Mouse (Mus musculus) midbrain, postnatal 0 days (tissue): ENCODE measurements at regions not wholly inside any gene's neighbourhood (a gene's known extent, or its start where the extent isn't known, plus 50 kb on each side); places are given as distances from the start of the nearest gene placed in this dataset.
A peak's percentile ranks its signal among the peaks of the same experiment; 100 is the strongest.

Experiments used
- ATAC-seq: fragments of 200-750 bp; cut with Nextera tagmentation; 2 replicates; pipeline ENCODE4 v1.8.0; 2017; ENCODE audit warnings: moderate number of reproducible peaks, mild to moderate bottlenecking, moderate TSS enrichment, moderate library complexity; ENCODE audit not compliant: low FRiP score
- DNase-seq: peaks from one replicate; pipeline ENCODE4 v3.0.0-alpha.2; 2015; ENCODE audit warnings: low spot score
- H3K27ac ChIP-seq: fragments of 300-500 bp; sonication (generic); 2 replicates; pipeline ENCODE4 v1.5.1; 2014; ENCODE audit warnings: low read depth, mild to moderate bottlenecking, low read length, mixed read lengths
- H3K27me3 ChIP-seq: fragments of 300-500 bp; sonication (generic); 2 replicates; pipeline ENCODE4 v1.6.1; 2014; ENCODE audit warnings: low read length, control low read depth, mixed read lengths; ENCODE audit not compliant: insufficient read depth
- H3K36me3 ChIP-seq: fragments of 300-500 bp; sonication (generic); 2 replicates; pipeline ENCODE4 v1.6.1; 2014; ENCODE audit warnings: low read length, control low read depth, mixed read lengths; ENCODE audit not compliant: insufficient read depth
- H3K4me1 ChIP-seq: fragments of 300-500 bp; sonication (generic); 2 replicates; pipeline ENCODE4 v1.6.1; 2014; ENCODE audit warnings: mild to moderate bottlenecking, control low read depth, antibody characterized with exemption, low read length, mixed read lengths; ENCODE audit not compliant: insufficient read depth
- H3K4me2 ChIP-seq: fragments of 300-500 bp; sonication (generic); 2 replicates; pipeline ENCODE4 v1.6.1; 2014; ENCODE audit warnings: low read depth, mild to moderate bottlenecking, low read length, mixed read lengths; ENCODE audit not compliant: poor library complexity, severe bottlenecking
- H3K4me3 ChIP-seq: fragments of 300-500 bp; sonication (generic); 2 replicates; pipeline ENCODE4 v1.5.1; 2014; ENCODE audit warnings: low read depth, mild to moderate bottlenecking, low read length, moderate library complexity
- H3K9ac ChIP-seq: fragments of 300-500 bp; sonication (generic); replicated peaks from 2 replicates; pipeline ENCODE4 v1.6.1; 2014; ENCODE audit warnings: mild to moderate bottlenecking, low read length, moderate library complexity, mixed read lengths; ENCODE audit not compliant: poor library complexity, severe bottlenecking
- H3K9me3 ChIP-seq: fragments of 300-500 bp; sonication (generic); 2 replicates; pipeline ENCODE4 v1.6.1; 2016; ENCODE audit warnings: low read length, control low read depth
- CTCF ChIP-seq: IDR thresholded peaks from 2 replicates; pipeline ENCODE4 v1.5.1; 2016; ENCODE audit warnings: antibody characterized with exemption, mild to moderate bottlenecking
- WGBS: fragments of 180-500 bp; shearing (Covaris S2); extraction: QIAGEN DNeasy Blood & Tissue Kit; methylation state at CpG from one replicate; pipeline ENCODE4 v1.1.7; 2014; 5-methylcytosine and 5-hydroxymethylcytosine counted together

DNA sequence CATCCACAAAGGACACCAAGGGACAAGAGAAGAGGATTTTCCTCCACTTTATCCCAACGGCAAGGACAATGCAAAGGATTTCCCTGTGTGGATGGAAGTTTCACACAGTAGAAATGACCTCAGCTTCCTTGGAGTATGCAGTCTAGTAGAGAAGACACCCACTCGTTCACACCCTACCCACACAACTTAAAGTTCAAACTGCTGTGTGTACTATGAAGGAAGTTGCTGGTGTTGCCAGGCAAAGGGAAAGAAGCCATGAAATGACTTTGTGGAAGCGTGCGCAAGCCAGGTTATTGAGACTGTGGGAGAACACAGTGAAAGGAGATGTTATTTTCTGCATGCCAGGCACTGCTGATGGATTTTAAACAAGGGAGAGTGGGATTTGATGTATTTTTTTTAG, 527.3 kb downstream of the Zfp536 start:
- no peaks in the 10 kb centered on the region for H3K27me3 ChIP-seq
- DNase-seq (no peak), ATAC-seq (no peak)
- TF ChIP-seq CTCF, result no peak
- no peaks in the 10 kb centered on the region for H3K36me3 ChIP-seq
- no peaks in the 10 kb centered on the region for H3K4me1 ChIP-seq
- no peak overlapping the region for H3K27ac ChIP-seq
- H3K4me2 ChIP-seq, result no peak overlapping the region
- no peaks in the 10 kb centered on the region for H3K9me3 ChIP-seq
- 87% methylated on average over 4 of the region's 4 CpGs for WGBS
- no peak overlapping the region for H3K4me3 ChIP-seq
- H3K9ac ChIP-seq, result no peak overlapping the region

DNA sequence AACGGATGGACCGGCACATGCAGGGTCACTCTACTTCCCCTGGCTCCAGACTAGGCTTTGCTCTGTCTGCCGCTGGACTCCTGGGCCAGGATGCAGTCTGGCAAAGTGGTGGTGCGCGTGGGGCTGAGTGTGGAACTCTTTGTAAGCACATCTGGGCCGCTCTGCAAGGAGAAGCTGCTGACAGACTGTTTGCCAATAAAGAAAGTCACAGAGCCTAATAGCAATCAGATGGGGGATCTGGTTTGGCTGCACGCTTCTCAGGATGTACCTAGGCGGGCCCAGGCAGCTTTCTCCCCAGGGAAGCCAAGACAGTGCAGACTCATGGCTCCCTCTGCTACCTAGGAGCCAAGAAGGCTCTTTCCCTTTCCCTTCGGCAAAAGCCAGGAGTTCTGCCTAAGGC, 519.0 kb downstream of the Zfp536 start:
- H3K4me3 ChIP-seq, result no peak overlapping the region
- no peak overlapping the region for H3K4me2 ChIP-seq
- H3K4me1 ChIP-seq, result no peaks in the 10 kb centered on the region
- no peak overlapping the region for H3K9ac ChIP-seq
- no peak for TF ChIP-seq CTCF
- H3K9me3 ChIP-seq, result no peaks in the 10 kb centered on the region
- H3K27ac ChIP-seq, result no peak overlapping the region
- DNase-seq (no peak), ATAC-seq (no peak)
- no peaks in the 10 kb centered on the region for H3K27me3 ChIP-seq
- 84% methylated on average over 9 of the region's 9 CpGs for WGBS
- no peaks in the 10 kb centered on the region for H3K36me3 ChIP-seq

GRCm38 (mm10) chr7:37255840-37256239, 517.6 kb downstream of the Zfp536 start:
- WGBS, result 70% methylated on average over 3 of the region's 3 CpGs
- Histone ChIP-seq H3K4me3 (no peak overlapping the region), H3K9ac (no peak overlapping the region), H3K4me2 (no peak overlapping the region), H3K27me3 (no peaks in the 10 kb centered on the region), H3K27ac (no peak overlapping the region), H3K9me3 (no peaks in the 10 kb centered on the region), H3K4me1 (no peaks in the 10 kb centered on the region), H3K36me3 (no peaks in the 10 kb centered on the region)
- no peak for TF ChIP-seq CTCF
- no peak for DNase-seq
- ATAC-seq, result no peak

DNA sequence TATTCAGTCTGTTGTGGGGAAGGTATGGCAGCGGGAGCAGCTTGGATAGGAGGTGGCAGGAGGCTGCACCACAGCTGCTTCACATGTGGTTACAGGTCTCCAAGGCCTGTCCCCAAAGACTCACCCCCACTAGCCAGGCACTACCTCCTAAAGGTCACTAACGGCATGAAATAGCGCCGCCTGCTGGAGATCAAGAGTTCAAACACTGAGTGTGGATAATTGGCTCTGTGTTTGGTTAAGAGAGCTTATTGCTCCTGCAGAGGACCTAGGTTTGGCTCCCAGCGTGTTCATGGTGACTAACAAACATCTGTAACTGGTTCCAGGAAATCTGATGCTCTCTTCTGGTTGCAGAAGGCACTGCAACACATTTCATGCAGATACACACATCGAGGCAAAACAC, 514.1 kb downstream of the Zfp536 start:
- no peak for DNase-seq
- Histone ChIP-seq H3K4me1 (no peaks in the 10 kb centered on the region), H3K4me2 (no peak overlapping the region), H3K9me3 (no peaks in the 10 kb centered on the region), H3K9ac (no peak overlapping the region), H3K27ac (no peak overlapping the region), H3K36me3 (no peaks in the 10 kb centered on the region), H3K27me3 (no peaks in the 10 kb centered on the region), H3K4me3 (no peak overlapping the region)
- WGBS, result 42% methylated on average over 6 of the region's 6 CpGs
- TF ChIP-seq CTCF, result peak; percentile 50
- ATAC-seq, result no peak

DNA sequence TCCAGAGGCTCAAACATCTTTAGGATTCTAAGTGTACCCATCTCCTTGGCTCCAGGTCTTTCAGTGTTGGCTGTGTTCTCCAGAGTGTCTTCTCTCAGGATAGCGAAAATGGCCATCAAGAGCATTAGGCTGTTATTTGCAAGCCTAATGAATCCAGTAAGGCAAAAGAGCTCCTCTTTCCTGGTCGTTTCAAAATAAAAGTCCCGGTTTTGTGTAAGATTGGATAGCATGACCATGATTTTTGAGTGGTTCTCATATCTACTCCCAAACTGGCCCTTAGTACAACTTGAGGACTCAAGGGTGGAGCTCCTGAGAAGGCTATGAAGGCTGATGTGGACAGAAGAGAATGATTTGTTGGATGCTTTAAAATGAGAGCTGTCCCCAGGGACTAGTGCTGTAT, 510.6 kb downstream of the Zfp536 start:
- Histone ChIP-seq H3K9me3 (no peaks in the 10 kb centered on the region), H3K4me3 (no peak overlapping the region), H3K9ac (no peak overlapping the region), H3K27me3 (no peaks in the 10 kb centered on the region), H3K36me3 (no peaks in the 10 kb centered on the region), H3K4me1 (no peaks in the 10 kb centered on the region), H3K27ac (no peak overlapping the region), H3K4me2 (no peak overlapping the region)
- WGBS, result 46% methylated on average over 3 of the region's 3 CpGs
- TF ChIP-seq CTCF, result no peak
- ATAC-seq, result no peak
- peak; percentile 26 for DNase-seq

DNA sequence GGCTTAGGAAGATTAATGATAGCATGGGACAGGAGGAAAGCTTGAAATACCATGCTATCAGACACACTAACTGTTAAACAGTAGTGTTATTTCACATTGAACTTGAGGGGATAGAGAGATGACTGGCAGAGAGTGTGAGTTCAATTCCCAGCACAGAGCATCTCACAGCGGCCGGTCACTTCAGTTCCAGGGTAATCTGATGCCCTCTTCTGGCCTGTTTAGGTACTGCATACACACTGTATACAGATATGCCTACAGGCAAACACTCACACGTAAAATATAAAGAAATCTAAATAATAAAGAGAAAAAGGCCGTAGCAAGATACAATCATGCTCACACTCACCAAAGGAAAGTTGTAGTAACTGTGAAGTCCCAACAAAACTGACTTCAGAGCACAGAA, 506.0 kb downstream of the Zfp536 start:
- Histone ChIP-seq H3K4me3 (no peak overlapping the region), H3K27me3 (no peaks in the 10 kb centered on the region), H3K27ac (no peak overlapping the region), H3K4me1 (no peaks in the 10 kb centered on the region), H3K36me3 (no peaks in the 10 kb centered on the region), H3K9me3 (no peaks in the 10 kb centered on the region), H3K9ac (no peak overlapping the region), H3K4me2 (no peak overlapping the region)
- ATAC-seq (no peak), DNase-seq (no peak)
- TF ChIP-seq CTCF, result peak; percentile 45
- WGBS, result 83% methylated on average over 4 of the region's 4 CpGs

- no peak overlapping the region for H3K4me3 ChIP-seq
- H3K27me3 ChIP-seq, result no peaks in the 10 kb centered on the region
- no peaks in the 10 kb centered on the region for H3K9me3 ChIP-seq
- no peak overlapping the region for H3K9ac ChIP-seq
- no peaks in the 10 kb centered on the region for H3K4me1 ChIP-seq
- no peak for ATAC-seq
- no peak for DNase-seq
- H3K4me2 ChIP-seq, result no peak overlapping the region
- WGBS, result 88% methylated on average over 3 of the region's 3 CpGs
- no peak overlapping the region for H3K27ac ChIP-seq
- H3K36me3 ChIP-seq, result no peaks in the 10 kb centered on the region
- TF ChIP-seq CTCF, result no peak
These were observed 502.6 kb downstream of the Zfp536 start for GRCm38 (mm10) chr7:37270841-37271240.
